Mouse (Mus musculus): ENCODE measurements around the gene Rhox10. TPM values are rescaled to one million over a fixed set of nuclear protein-coding genes. Genes with fewer than 3 reads are reported as not detected.
"Not testable (repeated sequence)": the region's sequence is repeated elsewhere in the genome, so short reads cannot be mapped to it uniquely, and the experiment has no call there.

Gene Rhox10
- total RNA-seq (2014; rRNA removed), result not detected in 2 replicates
- not detected in 2 replicates for polyA plus RNA-seq (2015; fragmentation: Nextera tagmentation; extraction: Ambion mirVana)

DNA sequence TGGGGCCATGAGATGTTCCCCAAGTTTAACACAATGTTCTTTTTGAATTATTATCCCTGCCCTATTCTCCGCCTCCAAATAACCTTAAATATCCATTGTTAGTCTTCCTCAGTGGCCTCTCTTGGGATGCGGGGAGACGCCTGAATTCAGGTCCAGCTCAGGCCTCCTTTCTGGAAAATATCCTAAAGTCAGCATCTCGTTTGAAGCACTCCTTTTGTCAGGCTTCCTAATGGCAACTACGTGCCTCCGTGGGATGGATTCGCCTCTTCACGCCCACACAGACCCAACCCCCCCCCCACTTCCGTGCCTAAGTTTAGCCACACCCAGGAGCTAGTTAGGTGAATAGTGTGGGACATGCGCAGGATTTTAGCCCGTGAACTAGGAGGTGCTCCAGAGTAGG is at the start of gene Rhox10:
Gene Rhox10, plus strand, starts transcription at position 301 of the 400 bp plus-strand sequence.
- DNase-seq (no peak), ATAC-seq (no peak)
- H3K27me3 ChIP-seq (ENCODE audit: insufficient read depth, low read length), result no peaks in the 10 kb centered on the region
- no peaks in the 10 kb centered on the region for H3K4me1 ChIP-seq (ENCODE audit: insufficient read depth)
- no peaks in the 10 kb centered on the region for H3K36me3 ChIP-seq (ENCODE audit: insufficient read depth)
- no peak within 1 kb of the TSS for H3K4me3 ChIP-seq (ENCODE audit: low read depth, low read length)
- no peak within 1 kb of the TSS for H3K27ac ChIP-seq (ENCODE audit: low read depth, low read length)
- TF ChIP-seq CTCF (IDR thresholded peaks at IDR 0.05; ENCODE audit: low read depth), result no peak
- H3K9me3 ChIP-seq (ENCODE audit: low read length), result no peaks in the 10 kb centered on the region
- 87% methylated on average over 11 of the region's 11 CpGs for WGBS
- no peak within 1 kb of the TSS for H3K4me2 ChIP-seq (ENCODE audit: low read depth)
- no peak within 1 kb of the TSS for H3K9ac ChIP-seq

- H3K27me3 ChIP-seq (ENCODE audit: insufficient read depth, low read length); DNase-seq; H3K4me2 ChIP-seq (ENCODE audit: low read depth); H3K9ac ChIP-seq; H3K4me3 ChIP-seq (ENCODE audit: low read depth, low read length); H3K4me1 ChIP-seq (ENCODE audit: insufficient read depth); H3K36me3 ChIP-seq (ENCODE audit: insufficient read depth); H3K27ac ChIP-seq (ENCODE audit: low read depth, low read length); ATAC-seq; H3K9me3 ChIP-seq (ENCODE audit: low read length): not testable (repeated sequence)
Observed at GRCm38 (mm10) chrX:38018597-38018996, 47.7 kb upstream of the Rhox10 start, which contains the start of gene Btg1-ps1. TSS of gene Btg1-ps1 (minus strand) at chrX:38018815.

DNA sequence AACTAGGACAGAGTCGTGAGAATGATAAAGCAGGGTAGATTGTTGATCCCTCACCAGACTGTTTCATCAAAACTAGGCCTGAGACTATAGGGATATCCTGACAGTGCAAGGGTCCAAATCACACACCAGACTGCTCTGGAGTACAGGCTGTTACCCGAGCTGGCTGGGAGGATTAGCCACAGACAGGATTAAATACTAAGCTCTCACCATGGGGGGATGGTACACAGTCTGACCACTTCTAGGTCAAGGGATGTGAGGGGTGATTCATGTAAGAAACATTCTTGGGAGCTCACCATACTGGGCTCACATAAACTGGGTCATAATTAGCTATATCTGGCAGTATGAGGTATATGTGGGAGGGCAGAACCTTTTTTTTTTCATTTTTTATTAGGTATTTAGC is 32.4 kb upstream of the Rhox10 start:
- H3K27ac ChIP-seq (ENCODE audit: low read depth, low read length), result no peak overlapping the region
- no peaks in the 10 kb centered on the region for H3K4me1 ChIP-seq (ENCODE audit: insufficient read depth)
- ATAC-seq (no peak), DNase-seq (no peak)
- H3K4me2 ChIP-seq (ENCODE audit: low read depth), result no peak overlapping the region
- 51% methylated on average over 2 of the region's 2 CpGs for WGBS
- H3K36me3 ChIP-seq (ENCODE audit: insufficient read depth), result no peaks in the 10 kb centered on the region
- TF ChIP-seq CTCF (IDR thresholded peaks at IDR 0.05; ENCODE audit: low read depth), result no peak
- H3K27me3 ChIP-seq (ENCODE audit: insufficient read depth, low read length), result no peaks in the 10 kb centered on the region
- H3K9me3 ChIP-seq (ENCODE audit: low read length), result no peaks in the 10 kb centered on the region
- no peak overlapping the region for H3K9ac ChIP-seq
- no peak overlapping the region for H3K4me3 ChIP-seq (ENCODE audit: low read depth, low read length)

DNA sequence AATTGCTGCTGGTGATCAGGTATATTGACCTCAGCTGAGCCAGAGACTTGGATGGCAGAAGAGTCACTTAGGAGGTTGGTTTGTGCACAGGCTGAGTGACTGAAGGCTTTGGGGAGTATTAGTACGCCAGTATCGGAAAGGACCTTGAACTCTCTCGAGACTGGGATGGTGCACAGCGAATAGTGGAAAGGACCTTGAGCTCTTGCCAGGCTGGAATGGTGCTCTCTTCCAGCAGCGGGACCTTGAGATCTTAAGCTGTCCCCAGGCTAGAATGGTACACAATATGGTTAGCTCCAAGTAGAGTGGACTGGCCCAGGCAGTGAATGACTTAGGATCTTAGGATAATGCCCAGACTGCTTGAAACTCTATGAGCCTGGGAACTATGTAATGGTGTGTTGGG is 26.6 kb upstream of the Rhox10 start:
- TF ChIP-seq CTCF (IDR thresholded peaks at IDR 0.05; ENCODE audit: low read depth), result no peak
- no peak for DNase-seq
- Histone ChIP-seq H3K27me3 (ENCODE audit: insufficient read depth, low read length) (no peaks in the 10 kb centered on the region), H3K9me3 (ENCODE audit: low read length) (no peaks in the 10 kb centered on the region), H3K4me3 (ENCODE audit: low read depth, low read length) (no peak overlapping the region), H3K9ac (no peak overlapping the region), H3K4me1 (ENCODE audit: insufficient read depth) (no peaks in the 10 kb centered on the region), H3K4me2 (ENCODE audit: low read depth) (no peak overlapping the region), H3K36me3 (ENCODE audit: insufficient read depth) (no peaks in the 10 kb centered on the region), H3K27ac (ENCODE audit: low read depth, low read length) (no peak overlapping the region)
- no peak for ATAC-seq
- 93% methylated on average over 5 of the region's 5 CpGs for WGBS

GRCm38 (mm10) chrX:38043014-38043413 is 23.3 kb upstream of the Rhox10 start, which contains the start of gene Btg1-ps2:
TSS of gene Btg1-ps2 (minus strand) at chrX:38043114.
- not testable (repeated sequence) for H3K4me2 ChIP-seq (ENCODE audit: low read depth); DNase-seq; H3K9me3 ChIP-seq (ENCODE audit: low read length); H3K36me3 ChIP-seq (ENCODE audit: insufficient read depth); H3K4me1 ChIP-seq (ENCODE audit: insufficient read depth); H3K4me3 ChIP-seq (ENCODE audit: low read depth, low read length); H3K9ac ChIP-seq; ATAC-seq; H3K27me3 ChIP-seq (ENCODE audit: insufficient read depth, low read length); H3K27ac ChIP-seq (ENCODE audit: low read depth, low read length)

DNA sequence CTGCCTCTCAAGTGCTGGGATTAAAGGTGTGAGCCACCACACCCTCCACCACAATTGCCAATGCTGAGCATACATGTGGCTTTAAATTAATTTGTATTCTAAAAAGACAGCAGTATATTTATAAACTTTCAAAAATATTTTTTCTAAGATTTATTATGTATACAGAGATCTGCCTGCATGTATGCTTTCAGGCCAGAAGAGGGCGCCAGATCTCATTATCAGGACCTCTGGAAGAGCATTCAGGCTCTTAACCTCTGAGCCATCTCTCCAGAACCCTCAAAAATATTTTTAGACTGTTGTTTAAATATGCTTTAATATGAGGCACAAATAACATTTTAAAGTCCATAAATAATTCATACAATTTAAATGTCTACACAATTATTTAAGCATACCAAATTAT is 4.7 kb upstream of the Rhox10 start:
- TF ChIP-seq CTCF (IDR thresholded peaks at IDR 0.05; ENCODE audit: low read depth), result peak; percentile 40
- WGBS, result 4% methylated on average over 1 of the region's 1 CpGs
- Histone ChIP-seq H3K27ac (ENCODE audit: low read depth, low read length) (no peak overlapping the region), H3K27me3 (ENCODE audit: insufficient read depth, low read length) (no peaks in the 10 kb centered on the region), H3K9me3 (ENCODE audit: low read length) (no peaks in the 10 kb centered on the region), H3K4me1 (ENCODE audit: insufficient read depth) (no peaks in the 10 kb centered on the region), H3K4me3 (ENCODE audit: low read depth, low read length) (no peak overlapping the region), H3K36me3 (ENCODE audit: insufficient read depth) (no peaks in the 10 kb centered on the region), H3K9ac (no peak overlapping the region), H3K4me2 (ENCODE audit: low read depth) (no peak overlapping the region)
- no peak for ATAC-seq
- DNase-seq, result peak; percentile 12

GRCm38 (mm10) chrX:38084226-38084625 is 18.0 kb downstream of the Rhox10 start:
- no peaks in the 10 kb centered on the region for H3K9me3 ChIP-seq (ENCODE audit: low read length)
- ATAC-seq (peak; percentile 62), DNase-seq (peak; percentile 55)
- peak; percentile 73 for TF ChIP-seq CTCF (IDR thresholded peaks at IDR 0.05; ENCODE audit: low read depth)
- no peaks in the 10 kb centered on the region for H3K27me3 ChIP-seq (ENCODE audit: insufficient read depth, low read length)
- no peaks in the 10 kb centered on the region for H3K36me3 ChIP-seq (ENCODE audit: insufficient read depth)
- no peak overlapping the region for H3K4me3 ChIP-seq (ENCODE audit: low read depth, low read length)
- 24% methylated on average over 12 of the region's 12 CpGs for WGBS
- no peak overlapping the region for H3K9ac ChIP-seq
- no peak overlapping the region for H3K27ac ChIP-seq (ENCODE audit: low read depth, low read length)
- no peak overlapping the region for H3K4me2 ChIP-seq (ENCODE audit: low read depth)
- no peaks in the 10 kb centered on the region for H3K4me1 ChIP-seq (ENCODE audit: insufficient read depth)

GRCm38 (mm10) chrX:38085041-38085440 is 18.8 kb downstream of the Rhox10 start, which contains the start of gene Rhox11:
TSS of gene Rhox11 (minus strand) at chrX:38085141.
- Histone ChIP-seq H3K4me2 (ENCODE audit: low read depth) (no peak within 1 kb of the TSS), H3K9me3 (ENCODE audit: low read length) (no peaks in the 10 kb centered on the region), H3K4me3 (ENCODE audit: low read depth, low read length) (no peak within 1 kb of the TSS), H3K4me1 (ENCODE audit: insufficient read depth) (no peaks in the 10 kb centered on the region), H3K27me3 (ENCODE audit: insufficient read depth, low read length) (no peaks in the 10 kb centered on the region), H3K9ac (no peak within 1 kb of the TSS), H3K36me3 (ENCODE audit: insufficient read depth) (no peaks in the 10 kb centered on the region), H3K27ac (ENCODE audit: low read depth, low read length) (no peak within 1 kb of the TSS)
- ATAC-seq (no peak), DNase-seq (no peak)
- TF ChIP-seq CTCF (IDR thresholded peaks at IDR 0.05; ENCODE audit: low read depth), result no peak
- 87% methylated on average over 9 of the region's 9 CpGs for WGBS

Data from forebrain, postnatal 0 days (tissue).